Mouse (Mus musculus) fat pad, adult 2 months (tissue): ENCODE results near the gene Krt88.

Source experiments
- DNase-seq: peaks from one replicate; pipeline ENCODE4 v3.0.0-alpha.2; 2011; ENCODE audit warnings: low read depth, low spot score; ENCODE audit errors: extremely low read depth

Gene Krt88

GRCm38 (mm10) chr15:101472952-101473528 lies 25.5 kb downstream of the Krt88 start, which contains the start of gene Krt86:
TSS of gene Krt86 (plus strand) at chr15:101473478.
- no peak for DNase-seq

DNA sequence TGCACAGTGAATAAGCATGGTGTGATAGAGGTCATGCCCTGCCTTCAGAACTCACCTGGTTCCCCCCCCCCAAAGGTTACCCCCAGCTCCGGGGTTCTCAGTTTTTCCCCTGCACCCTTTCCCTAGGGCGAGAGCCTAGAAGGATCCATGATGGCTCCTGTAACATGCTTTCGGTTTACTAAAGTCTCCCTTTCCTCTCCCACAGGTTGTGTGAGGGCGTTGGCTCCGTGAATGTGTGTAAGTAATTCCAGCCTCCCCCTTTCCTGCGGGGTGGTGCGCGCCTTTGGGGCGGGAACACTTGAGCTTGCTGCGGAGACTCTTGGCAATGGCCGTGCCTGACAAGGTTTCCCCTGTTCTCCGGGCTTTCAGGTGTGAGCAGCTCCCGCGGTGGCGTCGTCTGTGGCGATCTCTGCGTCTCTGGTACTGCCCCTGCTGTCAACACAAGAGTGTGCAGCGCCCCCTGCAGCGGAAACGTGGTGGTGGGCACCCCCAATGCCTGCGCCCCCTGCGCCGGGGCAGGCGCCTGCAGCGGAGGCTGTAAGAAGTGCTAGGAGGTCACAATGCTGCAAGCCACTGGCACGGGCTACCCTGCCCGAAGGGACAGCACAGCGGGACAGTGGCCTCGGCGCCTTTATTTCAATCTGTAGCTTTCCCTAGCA lies 31.6 kb downstream of the Krt88 start:
- DNase-seq: no peak

- DNase-seq: no peak
Observed at GRCm38 (mm10) chr15:101479666-101480060, 32.1 kb downstream of the Krt88 start.

- no peak for DNase-seq
Observed at GRCm38 (mm10) chr15:101482056-101482455, 34.5 kb downstream of the Krt88 start.

- DNase-seq: no peak
Observed at GRCm38 (mm10) chr15:101483646-101484045, 36.1 kb downstream of the Krt88 start.

DNA sequence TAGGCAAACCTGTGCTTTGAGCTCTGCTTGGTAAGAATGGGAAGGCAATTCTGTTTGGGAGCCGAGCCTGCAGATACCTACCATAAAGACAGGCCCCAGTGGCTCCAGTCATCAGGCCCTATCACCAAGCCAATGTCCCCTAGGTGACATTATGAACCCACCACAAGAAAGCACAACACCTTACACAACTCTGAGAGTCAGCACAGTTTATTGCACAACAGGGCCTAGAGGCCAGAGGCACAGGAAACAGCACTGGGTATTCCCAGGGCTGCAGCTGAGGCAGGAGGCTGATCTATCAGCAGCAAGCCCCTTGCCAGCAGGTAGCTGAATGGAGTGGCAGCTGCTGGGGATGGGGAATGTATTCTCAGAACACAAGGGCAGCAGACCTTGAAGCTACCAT lies 37.4 kb downstream of the Krt88 start:
- no peak for DNase-seq

DNA sequence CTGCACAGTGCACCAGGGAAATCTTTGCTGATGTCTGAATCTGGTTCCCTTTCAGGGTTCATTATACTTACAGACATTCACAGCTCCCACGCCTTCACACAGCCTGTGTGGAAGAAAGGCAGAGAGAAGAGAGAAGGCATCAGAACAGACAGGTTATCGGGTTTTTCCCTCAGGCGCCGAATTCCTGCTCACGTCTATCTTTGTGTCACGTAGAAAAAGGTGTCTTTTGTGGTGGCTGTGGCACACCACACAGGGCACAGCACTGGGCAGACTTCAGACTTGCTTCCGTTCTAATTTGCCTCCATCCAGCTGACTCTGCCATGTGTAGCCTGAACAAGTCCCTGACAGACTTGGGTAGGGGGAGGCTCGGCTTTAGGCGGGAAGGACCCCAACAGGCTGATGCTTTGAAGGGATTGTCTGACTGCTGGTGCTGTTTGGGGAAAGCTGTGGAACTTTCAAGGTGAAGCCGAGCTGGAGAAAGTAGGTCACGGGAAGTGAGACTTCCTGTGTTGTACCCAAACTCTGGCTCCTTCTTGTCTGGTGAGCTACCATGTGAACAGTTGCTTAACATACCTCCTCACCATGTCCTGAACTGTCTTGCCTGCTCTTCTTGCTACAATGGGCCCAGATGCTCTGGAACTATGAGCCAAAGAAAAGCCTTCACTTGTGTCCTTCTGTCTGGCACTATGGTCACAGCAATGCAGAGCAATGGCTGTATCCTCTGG lies 38.5 kb downstream of the Krt88 start:
- no peak for DNase-seq

DNA sequence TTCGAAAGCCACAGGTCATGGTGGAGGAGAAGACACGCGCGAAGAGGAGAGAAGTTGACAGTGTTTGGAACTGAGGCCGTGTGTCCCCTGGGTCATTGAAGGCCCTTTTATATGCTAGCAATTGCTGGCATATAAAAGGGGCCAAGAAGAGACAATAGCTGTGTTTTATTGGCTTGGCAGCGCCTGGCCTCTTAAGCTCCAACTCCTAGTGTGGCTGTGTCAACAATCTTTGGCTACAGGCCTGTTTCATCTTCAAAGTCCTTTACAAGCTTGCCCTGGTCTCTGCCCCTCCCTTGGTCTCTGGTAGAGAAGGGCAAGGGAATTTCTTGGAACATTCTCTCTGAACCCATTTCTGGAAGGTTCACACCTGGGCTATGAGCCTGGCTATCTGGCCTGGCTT lies 43.9 kb downstream of the Krt88 start, which contains the start of gene Krt83:
Krt83 (minus strand) TSS at position 82 of the 400 bp plus-strand sequence.
- DNase-seq: no peak

DNA sequence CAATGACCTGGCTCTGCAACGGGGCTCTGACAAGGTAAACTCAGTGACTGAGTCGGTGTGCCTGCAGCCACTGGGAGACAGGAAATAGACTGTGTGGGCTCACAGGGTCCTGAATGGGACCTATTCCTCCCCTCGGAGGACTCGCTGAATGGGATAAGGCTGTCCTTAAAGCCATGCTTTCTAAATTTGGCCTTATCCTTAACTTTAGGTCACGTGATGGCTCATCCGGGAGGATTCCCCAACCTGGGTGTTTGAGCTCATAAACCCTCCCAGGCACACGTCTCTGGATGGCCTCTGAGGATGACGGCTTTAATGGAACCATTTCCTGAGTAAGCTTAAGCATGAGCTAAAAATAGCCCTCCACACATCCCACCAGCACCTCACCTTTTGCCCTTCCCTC lies 45.2 kb downstream of the Krt88 start:
- no peak for DNase-seq

GRCm38 (mm10) chr15:101493713-101494112 lies 46.2 kb downstream of the Krt88 start:
- DNase-seq: no peak

DNA sequence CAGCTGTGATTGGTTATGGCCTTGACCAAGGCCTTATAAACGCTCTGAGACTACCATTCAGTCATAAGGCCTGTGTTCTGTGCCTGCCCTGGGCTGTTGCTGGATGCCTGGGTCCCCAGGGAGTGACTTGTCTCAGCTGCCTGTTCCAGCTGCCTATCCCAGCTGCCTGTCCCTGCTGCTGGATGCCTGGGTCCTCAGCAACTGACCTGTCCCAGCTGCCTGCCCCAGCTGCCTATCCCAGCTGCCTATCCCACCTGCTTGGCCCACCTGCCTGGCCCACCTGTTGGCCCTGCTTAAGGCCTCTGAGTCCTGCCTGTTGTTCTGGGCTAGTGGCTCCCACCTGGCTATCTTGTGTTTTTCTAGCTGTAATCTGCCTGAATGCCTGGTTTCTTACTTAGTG lies 46.7 kb downstream of the Krt88 start:
- no peak for DNase-seq

DNA sequence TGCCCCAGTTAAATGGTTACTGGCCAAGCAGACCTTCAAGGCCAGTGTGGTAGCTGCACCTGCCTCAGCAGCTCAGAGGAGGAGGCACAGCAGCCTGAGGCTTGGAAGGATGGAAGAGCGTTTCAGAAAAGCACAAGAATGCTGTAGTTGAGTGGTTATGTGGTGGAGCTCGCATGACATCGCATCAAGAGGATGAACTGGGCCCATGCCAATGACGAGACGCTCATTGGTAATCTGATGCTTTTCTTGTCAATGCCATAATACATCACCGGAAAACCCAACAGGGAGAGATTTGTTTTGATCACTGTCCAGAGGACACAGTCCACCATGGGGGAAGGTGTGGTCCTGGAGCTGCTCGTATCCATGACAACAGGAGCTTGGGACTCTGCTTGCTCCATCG lies 47.7 kb downstream of the Krt88 start:
- no peak for DNase-seq

DNA sequence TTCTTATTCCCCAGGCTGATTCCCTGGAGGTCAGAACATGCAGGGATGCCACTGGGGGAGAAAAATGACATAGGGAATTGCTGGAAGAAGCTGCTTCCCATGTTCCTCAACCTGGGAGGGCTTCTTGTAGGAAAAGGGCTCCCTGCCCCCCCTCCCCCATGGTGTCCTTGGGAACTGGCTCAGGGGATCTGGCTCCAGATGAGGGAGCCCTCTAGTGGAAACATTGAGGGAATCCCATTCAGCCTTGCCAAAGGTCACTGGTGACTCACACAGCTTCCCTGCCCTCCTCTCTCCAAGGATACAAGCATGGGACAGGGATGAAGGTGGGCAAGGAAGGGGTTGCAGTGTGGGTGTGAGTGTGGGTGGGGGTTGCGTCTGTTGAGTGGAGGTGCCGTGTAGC lies 49.6 kb downstream of the Krt88 start:
- no peak for DNase-seq
